Mouse (Mus musculus) liver, embryonic 11.5 days (tissue): ENCODE measurements around the gene Atad2b. TPM values are rescaled to one million over a fixed set of nuclear protein-coding genes. Genes with fewer than 3 reads are reported as not detected.

Experiments
- ATAC-seq: fragments of 200-750 bp; cut with Nextera tagmentation; replicated peaks from 2 replicates; pipeline ENCODE4 v1.8.0; 2017; ENCODE audit warnings: moderate number of reproducible peaks, mild to moderate bottlenecking, moderate TSS enrichment, moderate library complexity; ENCODE audit not compliant: low FRiP score
- DNase-seq: peaks from one replicate; pipeline ENCODE4 v3.0.0-alpha.2; 2017; ENCODE audit warnings: low spot score
- H3K27ac ChIP-seq: fragments of 300-500 bp; sonication (generic); 2 replicates; pipeline ENCODE4 v1.5.1; 2014; ENCODE audit warnings: mild to moderate bottlenecking, low read depth, low read length, control low read depth
- H3K27me3 ChIP-seq: fragments of 300-500 bp; sonication (generic); replicated peaks from 2 replicates; pipeline ENCODE4 v1.6.1; 2014; ENCODE audit warnings: low read length, mixed read lengths; ENCODE audit not compliant: control insufficient read depth, insufficient read depth
- H3K36me3 ChIP-seq: fragments of 300-500 bp; sonication (generic); 2 replicates; pipeline ENCODE4 v1.6.1; 2014; ENCODE audit warnings: mild to moderate bottlenecking, low read length, moderate library complexity, mixed read lengths; ENCODE audit not compliant: control insufficient read depth, insufficient read depth
- H3K4me1 ChIP-seq: fragments of 300-500 bp; sonication (generic); replicated peaks from 2 replicates; pipeline ENCODE4 v1.6.1; 2014; ENCODE audit warnings: low read length, mixed read lengths; ENCODE audit not compliant: control insufficient read depth, insufficient read depth
- H3K4me2 ChIP-seq: fragments of 300-500 bp; sonication (generic); 2 replicates; pipeline ENCODE4 v1.6.1; 2014; ENCODE audit warnings: mild to moderate bottlenecking, control low read depth, moderate library complexity
- H3K4me3 ChIP-seq: fragments of 300-500 bp; sonication (generic); 2 replicates; pipeline ENCODE4 v1.5.1; 2014; ENCODE audit warnings: low read depth, low read length, control low read depth
- H3K9ac ChIP-seq: fragments of 300-500 bp; sonication (generic); 2 replicates; pipeline ENCODE4 v1.6.1; 2014; ENCODE audit warnings: low read depth, low read length, control low read depth
- H3K9me3 ChIP-seq: fragments of 300-500 bp; sonication (generic); 2 replicates; pipeline ENCODE4 v1.6.1; 2016; ENCODE audit warnings: low read length, inconsistent platforms, mixed read lengths; ENCODE audit not compliant: control insufficient read depth
- WGBS: fragments of 180-500 bp; shearing (Covaris S2); extraction: QIAGEN DNeasy Blood & Tissue Kit; methylation state at CpG from one replicate; pipeline ENCODE4 v1.1.7; 2014; 5-methylcytosine and 5-hydroxymethylcytosine counted together
- polyA plus RNA-seq: library from polyadenylated mRNA; unstranded; fragments of >200 nt; fragmentation: Nextera tagmentation; extraction: Ambion mirVana; gene quantifications from 2 replicates; pipeline ENCODE4 v1.2.1, GENCODE M21; 2014

Atad2b gene
- polyA plus RNA-seq, 1 experiment from 2014 or later: 12.8 TPM

GRCm38 (mm10) chr12:4917805-4918591, 845 bp downstream of the Atad2b start:
- peak; percentile 35; the same call in 1 of the 2 replicates for ATAC-seq

GRCm38 (mm10) chr12:4928197-4928596, 11.0 kb downstream of the Atad2b start:
- Histone ChIP-seq H3K4me1 (peaks cover 3% of the 10 kb centered on the region; the same call in 1 of the 2 replicates), H3K27ac (no peak overlapping the region), H3K9me3 (no peaks in the 10 kb centered on the region), H3K36me3 (no peaks in the 10 kb centered on the region), H3K4me2 (no peak overlapping the region), H3K9ac (no peak overlapping the region), H3K4me3 (no peak overlapping the region), H3K27me3 (no peaks in the 10 kb centered on the region)
- ATAC-seq: no peak
- WGBS: 87% methylated on average over 2 of the region's 2 CpGs
- no peak for DNase-seq

More at GRCm38 (mm10) chr12:4917805-4918591, 845 bp downstream of the Atad2b start:
- H3K4me3 ChIP-seq: peak overlapping the region; percentile 99
- H3K4me2 ChIP-seq: peak overlapping the region; percentile 75
- peak overlapping the region; percentile 95 for H3K27ac ChIP-seq
- peak overlapping the region; percentile 99 for H3K9ac ChIP-seq
- WGBS: under 1% methylated on average over 48 of the region's 48 CpGs
- peaks cover 4% of the 10 kb centered on the region; the same call in 1 of the 2 replicates for H3K4me1 ChIP-seq
- no peaks in the 10 kb centered on the region for H3K27me3 ChIP-seq
- H3K36me3 ChIP-seq: no peaks in the 10 kb centered on the region
- H3K9me3 ChIP-seq: no peaks in the 10 kb centered on the region
- DNase-seq: peak; percentile 71

DNA sequence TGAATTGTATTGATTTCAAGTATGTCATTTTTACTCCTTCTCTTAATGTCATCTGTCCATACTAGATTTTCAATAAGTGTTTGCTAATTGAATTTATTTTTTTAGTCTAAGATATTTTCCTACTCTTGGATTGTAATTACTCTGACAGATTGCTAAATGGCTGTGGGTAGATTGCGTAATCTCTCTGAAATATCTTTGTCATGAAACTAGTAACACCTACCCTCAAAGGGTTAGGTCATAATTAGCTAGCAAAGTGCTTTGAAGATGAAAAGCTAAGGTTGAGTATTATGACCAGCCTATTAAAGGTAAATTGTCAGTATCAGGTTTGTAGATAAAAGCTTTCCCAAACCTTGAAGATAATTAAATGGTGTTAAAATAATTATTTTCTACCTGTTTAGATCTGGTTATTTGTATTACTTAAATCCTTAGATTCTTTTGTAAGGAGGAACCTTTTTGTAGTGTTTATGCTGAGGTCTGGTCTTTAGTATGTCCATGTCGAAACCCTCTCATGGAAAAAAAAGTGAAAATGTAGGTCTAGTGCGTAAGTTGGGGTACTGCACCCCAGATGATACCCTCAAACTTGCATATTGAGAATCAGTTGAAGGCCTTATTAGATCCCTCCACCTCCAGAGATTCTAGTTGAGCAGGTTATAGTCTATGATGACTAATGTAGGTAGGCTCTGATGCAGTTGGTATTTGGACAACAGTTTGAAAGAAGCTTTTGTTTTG, 13.8 kb downstream of the Atad2b start:
- ATAC-seq (no peak), DNase-seq (no peak)
- WGBS: 89% methylated on average over 3 of the region's 3 CpGs
- no peaks in the 10 kb centered on the region; the same call in none of the 2 replicates for H3K4me1 ChIP-seq
- no peaks in the 10 kb centered on the region for H3K36me3 ChIP-seq
- no peak overlapping the region for H3K4me2 ChIP-seq
- no peaks in the 10 kb centered on the region for H3K27me3 ChIP-seq
- H3K9me3 ChIP-seq: no peaks in the 10 kb centered on the region
- no peak overlapping the region for H3K9ac ChIP-seq
- H3K27ac ChIP-seq: no peak overlapping the region
- H3K4me3 ChIP-seq: no peak overlapping the region

- 92% methylated on average over 1 of the region's 1 CpGs for WGBS
- Histone ChIP-seq H3K4me2 (no peak overlapping the region), H3K9ac (no peak overlapping the region), H3K9me3 (no peaks in the 10 kb centered on the region), H3K4me3 (no peak overlapping the region), H3K36me3 (peaks cover 18% of the 10 kb centered on the region; the same call in 1 of the 2 replicates), H3K27ac (no peak overlapping the region), H3K4me1 (no peaks in the 10 kb centered on the region), H3K27me3 (no peaks in the 10 kb centered on the region)
- no peak for DNase-seq
- ATAC-seq: no peak
Measured at GRCm38 (mm10) chr12:4952272-4952671, 35.1 kb downstream of the Atad2b start.

- ATAC-seq (no peak), DNase-seq (no peak)
- no peaks in the 10 kb centered on the region for H3K4me1 ChIP-seq
- WGBS: 93% methylated on average over 4 of the region's 4 CpGs
- H3K27ac ChIP-seq: no peak overlapping the region
- H3K9ac ChIP-seq: no peak overlapping the region
- no peaks in the 10 kb centered on the region for H3K9me3 ChIP-seq
- H3K4me3 ChIP-seq: no peak overlapping the region
- no peak overlapping the region for H3K4me2 ChIP-seq
- peaks cover 18% of the 10 kb centered on the region; the same call in 1 of the 2 replicates for H3K36me3 ChIP-seq
- no peaks in the 10 kb centered on the region for H3K27me3 ChIP-seq
Measured at GRCm38 (mm10) chr12:4953156-4953555, 36.0 kb downstream of the Atad2b start.

- Histone ChIP-seq H3K4me1 (no peaks in the 10 kb centered on the region), H3K9ac (no peak overlapping the region), H3K36me3 (peaks cover 7% of the 10 kb centered on the region), H3K4me2 (no peak overlapping the region), H3K27me3 (no peaks in the 10 kb centered on the region), H3K4me3 (no peak overlapping the region), H3K9me3 (no peaks in the 10 kb centered on the region), H3K27ac (no peak overlapping the region)
- no peak for ATAC-seq
- no peak for DNase-seq
- WGBS: 34% methylated on average over 1 of the region's 1 CpGs
Measured at GRCm38 (mm10) chr12:4972939-4973338, 55.8 kb downstream of the Atad2b start.

DNA sequence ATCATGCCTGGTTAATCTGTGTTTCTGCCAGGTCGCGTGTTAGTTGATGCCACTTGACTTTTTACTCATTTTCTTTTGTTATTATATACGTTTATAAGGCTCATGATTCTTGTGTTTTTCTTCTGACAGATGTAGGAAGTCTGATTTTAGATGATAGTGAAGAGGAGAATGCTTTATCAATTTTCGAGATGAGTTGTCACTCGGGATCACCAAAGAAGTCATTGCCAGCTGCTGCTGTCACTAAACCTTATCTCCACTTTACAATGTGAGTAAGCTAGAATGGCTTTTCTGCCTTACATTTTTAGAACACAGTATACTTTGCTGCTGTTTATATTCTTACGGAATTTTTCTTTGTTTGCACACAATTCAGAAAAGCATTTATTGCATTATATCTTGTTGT, 61.2 kb downstream of the Atad2b start:
- Histone ChIP-seq H3K36me3 (peaks cover 10% of the 10 kb centered on the region), H3K4me3 (no peak overlapping the region), H3K27me3 (no peaks in the 10 kb centered on the region), H3K4me1 (no peaks in the 10 kb centered on the region), H3K9ac (no peak overlapping the region), H3K9me3 (no peaks in the 10 kb centered on the region), H3K4me2 (no peak overlapping the region), H3K27ac (no peak overlapping the region)
- WGBS: 73% methylated on average over 6 of the region's 6 CpGs
- no peak for DNase-seq
- no peak for ATAC-seq

GRCm38 (mm10) chr12:4996981-4997380, 79.8 kb downstream of the Atad2b start:
- H3K27me3 ChIP-seq: no peaks in the 10 kb centered on the region
- H3K27ac ChIP-seq: no peak overlapping the region
- H3K9ac ChIP-seq: no peak overlapping the region
- H3K4me3 ChIP-seq: no peak overlapping the region
- ATAC-seq (no peak), DNase-seq (no peak)
- no peaks in the 10 kb centered on the region for H3K9me3 ChIP-seq
- no peaks in the 10 kb centered on the region; the same call in 1 of the 2 replicates for H3K36me3 ChIP-seq
- H3K4me2 ChIP-seq: no peak overlapping the region
- no peaks in the 10 kb centered on the region for H3K4me1 ChIP-seq
